Mouse (Mus musculus): ENCODE data around the gene Szt2.

GRCm38 (mm10) chr4:118427768-118428451, 18.8 kb upstream of the Szt2 start, which contains the start of gene Elovl1:
- TF ChIP-seq CTCF (IDR thresholded peaks at IDR 0.05; ENCODE audit: control insufficient read depth, insufficient read depth, insufficient read length), result peak; percentile 62
- TF ChIP-seq CEBPB (IDR thresholded peaks at IDR 0.05; ENCODE audit: low read depth), result no peak
- TF ChIP-seq MAX (IDR thresholded peaks at IDR 0.05), result no peak
